Mouse (Mus musculus) embryonic facial prominence, embryonic 15.5 days (tissue): ENCODE measurements around the gene Golga3. TPM values are rescaled to one million over a fixed set of nuclear protein-coding genes. Genes with fewer than 3 reads are reported as not detected.

Source experiments
- ATAC-seq: fragments of 200-750 bp; cut with Nextera tagmentation; 2 replicates; pipeline ENCODE4 v1.8.0; 2017; ENCODE audit warnings: low read depth, moderate TSS enrichment; ENCODE audit not compliant: insufficient number of reproducible peaks, low FRiP score, low TSS enrichment
- H3K27ac ChIP-seq: fragments of 300-500 bp; sonication (generic); replicated peaks from 2 replicates; pipeline ENCODE4 v1.5.1; 2015; ENCODE audit warnings: mild to moderate bottlenecking, inconsistent platforms
- H3K27me3 ChIP-seq: fragments of 300-500 bp; sonication (generic); 2 replicates; pipeline ENCODE4 v1.6.1; 2015; ENCODE audit warnings: inconsistent platforms
- H3K36me3 ChIP-seq: fragments of 300-500 bp; sonication (generic); 2 replicates; pipeline ENCODE4 v1.6.1; 2015; ENCODE audit warnings: mild to moderate bottlenecking, inconsistent platforms
- H3K4me1 ChIP-seq: fragments of 300-500 bp; sonication (generic); 2 replicates; pipeline ENCODE4 v1.6.1; 2015; ENCODE audit warnings: inconsistent platforms
- H3K4me2 ChIP-seq: fragments of 300-500 bp; sonication (generic); replicated peaks from 2 replicates; pipeline ENCODE4 v1.6.1; 2015; ENCODE audit warnings: mild to moderate bottlenecking, inconsistent platforms
- H3K4me3 ChIP-seq: fragments of 300-500 bp; sonication (generic); replicated peaks from 2 replicates; pipeline ENCODE4 v1.5.1; 2015; ENCODE audit warnings: mild to moderate bottlenecking, inconsistent platforms
- H3K9ac ChIP-seq: fragments of 300-500 bp; sonication (generic); 2 replicates; pipeline ENCODE4 v1.6.1; 2015; ENCODE audit warnings: inconsistent platforms
- H3K9me3 ChIP-seq: fragments of 300-500 bp; sonication (generic); replicated peaks from 2 replicates; pipeline ENCODE4 v1.6.1; 2016; ENCODE audit warnings: inconsistent platforms
- WGBS: fragments of 180-500 bp; shearing (Covaris S2); methylation state at CpG from one replicate; pipeline ENCODE4 v1.1.7; 2015; 5-methylcytosine and 5-hydroxymethylcytosine counted together
- polyA plus RNA-seq: library from polyadenylated mRNA; unstranded; fragments of >200 nt; fragmentation: Nextera tagmentation; extraction: Ambion mirVana; gene quantifications from 2 replicates; pipeline ENCODE4 v1.2.1, GENCODE M21; 2015

Golga3 gene
- polyA plus RNA-seq: 23.9 and 25.1 TPM in 2 replicates

DNA sequence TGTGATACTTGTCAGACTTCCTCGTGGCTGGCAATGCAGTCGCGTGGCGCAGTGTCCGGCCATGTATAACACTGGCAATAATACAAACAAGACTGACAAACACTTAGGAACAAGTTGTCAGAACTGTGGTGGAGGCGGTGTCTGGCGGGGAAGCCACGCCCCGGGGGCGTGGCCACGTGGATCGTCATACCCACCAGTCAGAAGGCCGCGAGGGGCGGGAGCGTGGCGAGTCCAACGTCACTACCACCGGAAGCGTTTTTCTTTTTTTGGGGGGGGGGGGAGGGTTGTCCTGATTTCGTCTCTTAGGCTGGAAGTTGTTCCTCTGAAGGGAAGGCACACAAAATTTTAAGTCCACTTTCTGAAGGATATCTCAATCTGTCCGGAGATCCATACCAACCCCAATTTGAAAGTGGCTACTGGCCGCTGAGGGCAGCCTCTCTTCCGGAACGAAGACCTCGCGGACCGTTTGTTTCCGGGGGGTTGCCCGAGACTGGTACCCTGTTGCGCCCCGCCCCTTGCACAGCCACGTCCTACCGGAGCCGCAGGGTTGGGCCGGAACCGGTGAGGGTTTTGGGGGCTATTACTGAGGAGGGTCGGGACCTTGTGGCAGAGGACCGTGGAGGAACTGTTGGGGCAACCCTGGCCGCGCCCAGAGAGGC lies at the start of gene Golga3:
Gene Golga3 (plus strand): TSS at position 340 of the 659 bp plus-strand sequence.
- Histone ChIP-seq H3K36me3 (peaks cover 6% of the 10 kb centered on the region), H3K27me3 (no peaks in the 10 kb centered on the region), H3K27ac (peak within 1 kb of the TSS; percentile 84), H3K4me1 (peaks cover 13% of the 10 kb centered on the region), H3K4me3 (peak within 1 kb of the TSS; percentile 94), H3K4me2 (peak within 1 kb of the TSS; percentile 67), H3K9ac (peak within 1 kb of the TSS; percentile 81), H3K9me3 (no peaks in the 10 kb centered on the region)
- ATAC-seq: peak; percentile 95
- WGBS: under 1% methylated on average over 41 of the region's 41 CpGs

DNA sequence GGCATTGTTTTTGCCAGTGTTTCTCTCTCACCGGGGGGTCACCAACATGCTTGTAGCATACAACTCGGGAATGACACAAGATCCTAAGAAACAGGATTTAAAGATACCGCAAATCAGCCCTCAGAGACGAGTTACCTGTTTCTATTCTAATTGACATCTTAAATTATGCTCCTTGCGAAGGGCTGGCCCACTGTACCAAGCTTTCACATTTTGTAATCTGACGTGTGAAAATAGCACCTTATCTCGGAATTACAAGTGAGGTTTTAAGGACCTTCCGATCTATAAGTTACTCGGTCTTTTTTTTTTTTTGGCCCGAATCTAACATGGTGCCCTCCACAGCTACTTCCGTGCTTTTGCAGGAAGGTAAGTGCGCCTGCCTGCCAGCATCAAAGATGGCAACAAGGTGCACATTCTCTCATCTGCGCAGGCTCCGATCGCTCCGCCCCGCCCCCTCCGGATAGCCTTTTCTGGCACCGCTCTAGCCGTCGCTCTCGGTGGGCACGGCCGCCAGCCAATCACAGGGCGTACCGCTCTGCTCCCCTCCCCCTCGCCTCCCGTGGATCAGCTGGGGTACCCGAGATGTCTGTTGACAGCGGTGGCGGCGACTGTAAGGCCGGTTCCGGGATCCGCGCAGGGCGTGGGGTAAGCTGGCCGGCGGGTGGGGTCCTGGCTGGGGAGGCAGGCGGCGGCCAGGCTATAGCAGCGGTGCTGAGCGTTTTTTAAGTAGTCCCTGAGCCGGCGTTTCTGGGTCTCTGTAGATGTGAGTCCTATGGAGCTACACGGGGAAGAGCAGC lies 41.0 kb upstream of the Golga3 start, which contains the start of gene Chfr:
Gene Chfr (plus strand): TSS at position 550 of the 794 bp plus-strand sequence.
- 3% methylated on average over 45 of the region's 46 CpGs for WGBS
- peak; percentile 100 for ATAC-seq
- Histone ChIP-seq H3K27ac (peak within 1 kb of the TSS; percentile 75), H3K9me3 (peaks cover 3% of the 10 kb centered on the region; the same call in 1 of the 2 replicates), H3K9ac (peak within 1 kb of the TSS; percentile 73), H3K4me2 (peak within 1 kb of the TSS; percentile 73), H3K4me3 (peak within 1 kb of the TSS; percentile 90), H3K27me3 (no peaks in the 10 kb centered on the region), H3K36me3 (peaks cover 19% of the 10 kb centered on the region), H3K4me1 (no peaks in the 10 kb centered on the region)

DNA sequence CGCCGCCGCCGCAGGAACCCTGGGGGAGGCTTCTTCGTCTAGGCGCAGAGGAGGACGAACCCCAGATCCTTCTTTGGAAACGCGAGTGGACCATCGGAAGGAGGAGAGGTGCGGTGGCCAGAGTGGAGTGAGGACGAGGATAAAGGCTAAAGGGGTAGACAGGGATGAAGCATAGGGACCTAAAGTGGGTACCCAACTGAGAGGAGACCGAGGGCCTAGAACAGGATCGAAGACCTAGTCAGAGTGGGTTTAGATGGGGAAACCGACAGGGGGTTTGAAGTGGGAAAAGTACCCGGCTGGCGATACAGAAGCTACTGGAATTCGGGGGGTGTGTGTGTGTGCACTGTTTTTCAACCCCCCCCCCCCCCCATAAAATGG lies 40.4 kb upstream of the Golga3 start:
- Histone ChIP-seq H3K9ac (peak overlapping the region; percentile 73), H3K4me2 (peak overlapping the region; percentile 73), H3K9me3 (peaks cover 3% of the 10 kb centered on the region; the same call in 1 of the 2 replicates), H3K36me3 (peaks cover 20% of the 10 kb centered on the region), H3K27me3 (no peaks in the 10 kb centered on the region), H3K4me3 (peak overlapping the region; percentile 90), H3K4me1 (no peaks in the 10 kb centered on the region), H3K27ac (peak overlapping the region; percentile 75)
- 6% methylated on average over 18 of the region's 18 CpGs for WGBS
- peak; percentile 9; the same call in 1 of the 2 replicates for ATAC-seq

DNA sequence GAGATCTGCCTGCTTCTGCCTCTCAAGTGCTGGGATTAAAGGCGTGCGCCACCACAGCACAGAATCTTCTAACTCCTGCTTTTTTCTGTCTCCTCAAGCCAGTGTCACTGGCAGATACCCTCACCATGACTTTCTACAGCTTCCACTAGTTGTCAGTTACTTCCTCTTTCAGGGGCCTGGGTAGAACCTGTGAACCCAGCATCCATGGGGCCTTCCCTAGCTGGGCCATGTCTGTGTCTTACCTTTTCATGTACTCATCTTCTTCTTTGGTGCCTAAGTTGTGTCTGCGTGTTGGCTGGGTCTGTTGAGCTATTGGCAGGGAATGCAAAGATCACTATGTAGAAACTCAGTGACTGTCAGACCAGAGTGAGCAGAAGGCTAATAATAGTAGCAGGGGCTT lies 38.7 kb upstream of the Golga3 start:
- no peaks in the 10 kb centered on the region for H3K4me1 ChIP-seq
- H3K27me3 ChIP-seq: no peaks in the 10 kb centered on the region
- H3K27ac ChIP-seq: no peak overlapping the region
- peaks cover 3% of the 10 kb centered on the region; the same call in 1 of the 2 replicates for H3K9me3 ChIP-seq
- no peak overlapping the region for H3K4me2 ChIP-seq
- 97% methylated on average over 3 of the region's 3 CpGs for WGBS
- no peak for ATAC-seq
- peaks cover 32% of the 10 kb centered on the region for H3K36me3 ChIP-seq
- H3K9ac ChIP-seq: no peak overlapping the region
- H3K4me3 ChIP-seq: no peak overlapping the region

DNA sequence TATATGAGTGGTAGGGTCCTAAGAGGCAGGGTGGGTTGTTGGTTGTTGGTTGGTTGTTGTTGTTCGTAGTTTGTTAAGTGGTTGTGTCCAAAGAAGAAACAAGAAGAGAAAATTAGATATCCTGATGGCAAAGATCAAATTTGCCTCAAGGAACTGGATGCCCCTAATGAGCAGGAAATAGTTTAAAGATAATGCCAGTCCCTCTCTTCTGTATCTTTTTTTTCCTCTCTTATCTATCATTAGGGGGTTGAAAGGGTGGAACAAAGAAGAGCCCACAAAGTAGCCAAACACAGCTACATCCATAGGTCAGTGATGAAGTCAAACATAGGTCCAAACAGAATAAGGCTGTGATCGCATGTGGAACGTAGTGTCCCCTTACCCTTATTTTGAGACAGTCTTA lies 37.2 kb upstream of the Golga3 start:
- no peaks in the 10 kb centered on the region for H3K27me3 ChIP-seq
- no peak for ATAC-seq
- 86% methylated on average over 3 of the region's 3 CpGs for WGBS

DNA sequence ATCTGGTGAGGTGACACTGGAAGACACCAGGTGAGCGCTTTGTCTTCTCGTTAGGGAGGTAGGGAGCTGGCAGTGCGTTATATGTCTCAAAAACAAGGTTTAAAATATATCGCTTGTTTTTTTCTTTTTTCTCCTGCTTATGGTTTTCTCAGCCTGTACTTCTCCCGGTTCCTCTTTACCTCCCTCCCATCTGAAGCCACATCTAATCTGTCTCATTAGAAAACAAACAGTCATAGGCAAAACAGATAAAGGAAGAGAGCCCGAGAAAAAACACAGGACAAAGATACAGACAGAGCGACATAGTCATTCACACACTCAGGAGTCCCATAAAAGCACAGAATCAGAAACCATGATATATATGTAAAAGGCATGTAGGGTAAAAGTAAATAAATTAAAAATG lies 36.1 kb upstream of the Golga3 start:
- WGBS: 93% methylated on average over 7 of the region's 7 CpGs
- peaks cover 51% of the 10 kb centered on the region for H3K36me3 ChIP-seq

More for the DNA sequence above, 37.2 kb upstream of the Golga3 start:
- Histone ChIP-seq H3K27ac (no peak overlapping the region), H3K4me2 (no peak overlapping the region), H3K4me3 (no peak overlapping the region), H3K36me3 (peaks cover 42% of the 10 kb centered on the region), H3K4me1 (no peaks in the 10 kb centered on the region), H3K9me3 (no peaks in the 10 kb centered on the region), H3K9ac (no peak overlapping the region)

DNA sequence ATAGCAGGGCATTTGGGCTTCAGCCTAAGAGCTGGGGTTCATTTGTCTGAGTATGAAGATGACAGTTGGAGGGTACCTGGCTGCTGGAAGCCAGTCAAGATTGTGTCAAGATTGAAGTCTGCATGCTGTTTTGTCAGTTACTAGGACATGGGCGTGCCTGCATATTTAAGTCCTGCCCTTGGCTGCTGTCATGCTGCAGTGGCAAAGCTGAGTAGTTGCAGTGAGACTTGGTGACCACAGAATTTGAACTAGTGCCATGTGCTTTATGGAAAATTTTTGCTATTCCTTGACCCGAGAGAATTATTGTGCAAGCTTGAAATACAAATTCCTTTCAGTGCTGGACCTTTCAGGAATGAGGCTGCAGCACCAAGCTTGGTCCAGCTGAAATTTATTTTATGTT lies 34.2 kb upstream of the Golga3 start:
- H3K27ac ChIP-seq: no peak overlapping the region
- H3K27me3 ChIP-seq: no peaks in the 10 kb centered on the region
- no peak for ATAC-seq
- WGBS: 75% methylated on average over 2 of the region's 2 CpGs
- H3K9ac ChIP-seq: no peak overlapping the region
- H3K4me3 ChIP-seq: no peak overlapping the region
- H3K36me3 ChIP-seq: peaks cover 68% of the 10 kb centered on the region
- no peaks in the 10 kb centered on the region for H3K9me3 ChIP-seq
- no peaks in the 10 kb centered on the region for H3K4me1 ChIP-seq
- no peak overlapping the region for H3K4me2 ChIP-seq

More for the DNA sequence above, 36.1 kb upstream of the Golga3 start:
- no peak overlapping the region for H3K27ac ChIP-seq
- no peak for ATAC-seq
- H3K4me2 ChIP-seq: no peak overlapping the region
- H3K4me3 ChIP-seq: no peak overlapping the region
- H3K27me3 ChIP-seq: no peaks in the 10 kb centered on the region
- H3K9ac ChIP-seq: no peak overlapping the region
- no peaks in the 10 kb centered on the region for H3K9me3 ChIP-seq
- H3K4me1 ChIP-seq: no peaks in the 10 kb centered on the region

DNA sequence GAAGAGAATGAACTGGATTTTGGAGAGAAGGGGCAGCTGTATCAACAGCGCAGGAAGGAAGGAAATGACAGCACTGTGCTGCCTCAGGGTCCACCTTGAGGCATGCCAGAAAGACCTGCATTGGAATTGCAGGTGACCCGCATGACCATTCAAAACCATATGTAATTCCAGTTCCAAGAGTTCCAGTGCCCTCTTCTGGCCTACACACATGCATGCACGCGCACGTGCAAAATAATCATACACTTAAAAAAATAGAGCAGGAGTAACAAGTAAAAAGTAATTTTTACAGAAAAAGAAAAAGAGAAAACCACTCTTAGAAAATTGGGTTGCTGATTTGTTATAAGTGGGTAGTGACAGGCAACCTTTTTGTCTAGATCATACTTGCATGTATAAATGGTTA lies 33.5 kb upstream of the Golga3 start:
- Histone ChIP-seq H3K4me3 (no peak overlapping the region), H3K9ac (no peak overlapping the region), H3K9me3 (no peaks in the 10 kb centered on the region), H3K36me3 (peaks cover 74% of the 10 kb centered on the region), H3K27me3 (no peaks in the 10 kb centered on the region), H3K27ac (no peak overlapping the region), H3K4me2 (no peak overlapping the region), H3K4me1 (no peaks in the 10 kb centered on the region)
- 87% methylated on average over 5 of the region's 5 CpGs for WGBS
- ATAC-seq: no peak

DNA sequence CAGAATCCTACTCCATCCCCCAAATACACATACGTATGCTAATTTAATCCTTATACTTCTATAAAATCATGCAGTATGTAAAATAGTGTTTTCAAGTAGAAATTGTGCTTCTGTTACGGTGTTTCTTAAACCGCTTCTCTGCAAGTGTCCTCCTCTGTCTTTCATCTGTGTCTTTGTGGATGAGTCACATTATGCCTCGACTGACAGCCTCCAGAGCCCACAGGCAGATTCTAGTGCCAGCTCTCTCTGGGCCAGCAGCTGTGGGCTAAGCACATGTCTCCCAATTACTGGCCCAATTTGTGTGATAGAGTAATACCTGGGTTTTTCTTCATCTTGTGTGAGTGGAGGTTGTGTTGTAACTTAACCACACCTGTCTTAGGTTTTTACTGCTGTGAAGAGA lies 7.1 kb upstream of the Golga3 start:
- H3K4me2 ChIP-seq: no peak overlapping the region
- ATAC-seq: no peak
- H3K9ac ChIP-seq: no peak overlapping the region
- 93% methylated on average over 4 of the region's 4 CpGs for WGBS
- no peak overlapping the region for H3K4me3 ChIP-seq
- no peaks in the 10 kb centered on the region for H3K4me1 ChIP-seq
- H3K9me3 ChIP-seq: no peaks in the 10 kb centered on the region
- H3K27ac ChIP-seq: no peak overlapping the region
- no peaks in the 10 kb centered on the region for H3K27me3 ChIP-seq
- H3K36me3 ChIP-seq: peaks cover 60% of the 10 kb centered on the region

DNA sequence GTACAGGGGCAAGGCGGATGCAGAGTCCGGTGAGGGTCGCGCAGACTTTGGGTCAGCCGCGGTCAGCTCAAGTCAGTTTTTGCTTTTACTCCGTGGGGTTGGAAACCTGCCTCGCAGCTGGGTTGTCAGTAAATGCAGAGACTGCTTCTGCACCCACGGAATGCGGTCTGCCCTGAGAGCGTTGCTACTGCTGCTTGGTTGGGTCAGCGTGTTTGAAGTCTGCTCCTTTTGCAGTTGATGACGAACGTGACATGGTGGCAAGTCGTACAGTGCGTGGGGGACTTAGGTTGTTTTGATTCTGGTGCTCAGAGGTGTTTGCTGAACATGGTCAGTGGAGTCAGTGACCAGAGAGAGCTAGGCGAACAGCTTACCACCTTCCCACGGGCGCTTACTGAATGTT lies 520 bp downstream of the Golga3 start:
- Histone ChIP-seq H3K9ac (peak overlapping the region; percentile 81), H3K36me3 (peaks cover 8% of the 10 kb centered on the region), H3K4me2 (peak overlapping the region; percentile 67), H3K9me3 (no peaks in the 10 kb centered on the region), H3K4me1 (peaks cover 13% of the 10 kb centered on the region), H3K27ac (peak overlapping the region; percentile 84), H3K27me3 (no peaks in the 10 kb centered on the region), H3K4me3 (peak overlapping the region; percentile 94)
- WGBS: 3% methylated on average over 19 of the region's 19 CpGs
- 0 out of 2 replicates have a peak, but pooled peaks have one; percentile 4 for ATAC-seq

DNA sequence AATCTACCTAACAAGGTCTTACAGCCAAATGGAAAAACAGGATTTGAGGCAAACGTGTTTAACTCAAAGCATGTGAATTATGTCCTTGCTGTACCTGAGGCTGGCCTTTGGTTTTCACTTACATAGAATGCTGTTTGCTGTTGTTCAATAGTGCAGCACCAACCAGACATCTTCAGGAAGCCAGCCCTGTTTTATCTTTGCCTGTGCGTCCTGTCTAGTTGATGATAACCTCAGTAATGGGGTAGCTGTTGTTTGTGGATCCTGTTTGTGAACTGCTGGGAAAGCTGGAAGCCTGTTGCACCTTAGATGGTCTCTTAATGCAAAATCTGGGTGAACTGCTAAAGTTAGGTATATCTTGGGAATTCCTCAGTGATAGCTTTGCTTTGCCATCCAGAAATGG lies 2.1 kb downstream of the Golga3 start:
- 87% methylated on average over 2 of the region's 2 CpGs for WGBS
- no peak for ATAC-seq
- Histone ChIP-seq H3K4me2 (no peak overlapping the region), H3K9me3 (no peaks in the 10 kb centered on the region), H3K36me3 (peaks cover 18% of the 10 kb centered on the region), H3K9ac (no peak overlapping the region), H3K27me3 (no peaks in the 10 kb centered on the region), H3K27ac (no peak overlapping the region), H3K4me3 (no peak overlapping the region), H3K4me1 (peaks cover 13% of the 10 kb centered on the region)
